Mouse (Mus musculus) embryonic facial prominence, embryonic 15.5 days (tissue): ENCODE data around the gene Kif3c. TPM values are rescaled to one million over a fixed set of nuclear protein-coding genes. Genes with fewer than 3 reads are reported as not detected.

Experiments
- ATAC-seq: fragments of 200-750 bp; cut with Nextera tagmentation; 2 replicates; pipeline ENCODE4 v1.8.0; 2017; ENCODE audit warnings: low read depth, moderate TSS enrichment; ENCODE audit not compliant: insufficient number of reproducible peaks, low FRiP score, low TSS enrichment
- H3K27ac ChIP-seq: fragments of 300-500 bp; sonication (generic); replicated peaks from 2 replicates; pipeline ENCODE4 v1.5.1; 2015; ENCODE audit warnings: mild to moderate bottlenecking, inconsistent platforms
- H3K27me3 ChIP-seq: fragments of 300-500 bp; sonication (generic); 2 replicates; pipeline ENCODE4 v1.6.1; 2015; ENCODE audit warnings: inconsistent platforms
- H3K36me3 ChIP-seq: fragments of 300-500 bp; sonication (generic); 2 replicates; pipeline ENCODE4 v1.6.1; 2015; ENCODE audit warnings: mild to moderate bottlenecking, inconsistent platforms
- H3K4me1 ChIP-seq: fragments of 300-500 bp; sonication (generic); 2 replicates; pipeline ENCODE4 v1.6.1; 2015; ENCODE audit warnings: inconsistent platforms
- H3K4me2 ChIP-seq: fragments of 300-500 bp; sonication (generic); replicated peaks from 2 replicates; pipeline ENCODE4 v1.6.1; 2015; ENCODE audit warnings: mild to moderate bottlenecking, inconsistent platforms
- H3K4me3 ChIP-seq: fragments of 300-500 bp; sonication (generic); replicated peaks from 2 replicates; pipeline ENCODE4 v1.5.1; 2015; ENCODE audit warnings: mild to moderate bottlenecking, inconsistent platforms
- H3K9ac ChIP-seq: fragments of 300-500 bp; sonication (generic); 2 replicates; pipeline ENCODE4 v1.6.1; 2015; ENCODE audit warnings: inconsistent platforms
- H3K9me3 ChIP-seq: fragments of 300-500 bp; sonication (generic); replicated peaks from 2 replicates; pipeline ENCODE4 v1.6.1; 2016; ENCODE audit warnings: inconsistent platforms
- WGBS: fragments of 180-500 bp; shearing (Covaris S2); methylation state at CpG from one replicate; pipeline ENCODE4 v1.1.7; 2015; 5-methylcytosine and 5-hydroxymethylcytosine counted together
- polyA plus RNA-seq: library from polyadenylated mRNA; unstranded; fragments of >200 nt; fragmentation: Nextera tagmentation; extraction: Ambion mirVana; gene quantifications from 2 replicates; pipeline ENCODE4 v1.2.1, GENCODE M21; 2015

Kif3c gene
- polyA plus RNA-seq, 1 experiment from 2014 or later: 14.8 TPM

GRCm38 (mm10) chr12:3440916-3441315 is 76.0 kb downstream of the Kif3c start:
- Histone ChIP-seq H3K9ac (no peak overlapping the region), H3K9me3 (no peaks in the 10 kb centered on the region), H3K36me3 (0 out of 2 replicates have a peak, but pooled peaks cover 10% of the 10 kb centered on the region), H3K4me1 (no peaks in the 10 kb centered on the region), H3K27me3 (no peaks in the 10 kb centered on the region), H3K27ac (no peak overlapping the region), H3K4me2 (no peak overlapping the region), H3K4me3 (no peak overlapping the region)
- ATAC-seq: no peak
- WGBS: 76% methylated on average over 2 of the region's 2 CpGs

GRCm38 (mm10) chr12:3441361-3441760 is 76.4 kb downstream of the Kif3c start:
- H3K4me2 ChIP-seq: no peak overlapping the region
- no peak overlapping the region for H3K27ac ChIP-seq
- no peaks in the 10 kb centered on the region for H3K9me3 ChIP-seq
- 71% methylated on average over 5 of the region's 5 CpGs for WGBS
- no peak for ATAC-seq
- no peak overlapping the region for H3K4me3 ChIP-seq
- no peaks in the 10 kb centered on the region for H3K4me1 ChIP-seq
- no peak overlapping the region for H3K9ac ChIP-seq
- 0 out of 2 replicates have a peak, but pooled peaks cover 10% of the 10 kb centered on the region for H3K36me3 ChIP-seq
- H3K27me3 ChIP-seq: no peaks in the 10 kb centered on the region

- H3K9me3 ChIP-seq: no peaks in the 10 kb centered on the region
- H3K36me3 ChIP-seq: peaks cover 27% of the 10 kb centered on the region
- no peak overlapping the region for H3K4me2 ChIP-seq
- ATAC-seq: no peak
- no peaks in the 10 kb centered on the region for H3K27me3 ChIP-seq
- H3K4me3 ChIP-seq: no peak overlapping the region
- no peak overlapping the region for H3K27ac ChIP-seq
- no peaks in the 10 kb centered on the region for H3K4me1 ChIP-seq
- no peak overlapping the region for H3K9ac ChIP-seq
- 94% methylated on average over 3 of the region's 3 CpGs for WGBS
Observed at GRCm38 (mm10) chr12:3453554-3453953, 88.6 kb downstream of the Kif3c start.

Other genes starting within 250 kb of the Kif3c start
- gene Rab10, start 55.2 kb upstream of the Kif3c start, polyA plus RNA-seq: 90.2 and 96.1 TPM in 2 replicates
- 17.7 and 18.0 TPM in 2 replicates for gene Asxl2, start 61.7 kb downstream of the Kif3c start, polyA plus RNA-seq
- gene Dtnb, start 207.2 kb downstream of the Kif3c start, polyA plus RNA-seq: 40.5 and 41.5 TPM in 2 replicates